8 mouse cellular contexts compared by ENCODE assay signal in the genomic region with DNA sequence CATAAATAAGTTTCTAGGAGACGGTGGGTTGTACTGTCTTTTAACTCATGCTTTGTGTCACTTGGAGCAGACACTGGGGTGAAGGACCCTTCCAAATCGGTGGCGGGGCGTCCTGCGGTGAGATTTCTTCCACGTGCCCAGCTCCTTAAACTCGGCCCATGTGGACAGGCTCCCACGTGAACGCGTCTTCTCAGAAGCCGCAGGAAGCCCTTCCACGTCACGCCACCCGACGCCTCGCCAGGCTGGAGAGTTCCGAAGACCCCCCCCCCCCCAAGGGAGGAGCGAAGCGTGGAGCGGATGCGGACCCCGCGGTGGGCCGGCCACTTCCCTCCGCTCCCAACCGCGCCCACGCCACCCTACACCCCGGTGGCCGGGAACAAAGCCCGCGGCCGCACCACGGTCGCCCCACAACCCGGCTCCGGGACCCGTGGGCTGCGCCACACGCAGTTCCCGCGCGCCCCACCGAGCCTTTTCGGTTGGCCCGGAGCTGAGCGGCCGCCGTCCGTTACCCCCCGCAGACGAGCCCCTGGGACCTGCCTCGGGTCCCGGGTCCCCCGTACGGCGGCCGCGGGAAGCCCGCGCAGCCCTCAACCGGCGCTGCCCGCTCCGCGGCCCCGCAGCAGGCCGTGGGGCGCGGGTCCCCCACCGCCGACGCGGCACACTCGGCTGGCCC. TPM values are rescaled to one million over a fixed set of nuclear protein-coding genes. Genes with fewer than 3 reads are reported as not detected.
DNase-seq lines count a peak whose midpoint lies in the region; ATAC-seq and TF ChIP-seq lines count a peak whose summit lies in the region.

No protein-coding gene starts in this region.

- peak overlapping the region; percentile 54 to 62 for H3K4me3 ChIP-seq in MEL (ENCODE audit: control insufficient read depth in 1 of 2, insufficient read depth in 1 of 2, low read depth in 2 of 2, low read length in 2 of 2)
- peak overlapping the region; percentile 86 for H3K4me3 ChIP-seq in hindbrain, embryonic 15.5 days

- peak; percentile 79 for DNase-seq in MEL (ENCODE audit: low read depth, low spot score)
- peak; percentile 77 for DNase-seq in cerebellum, adult 9-11 months
- DNase-seq in frontal cortex, postnatal 36 days (ENCODE audit: low spot score in 2 of 2) = peak; percentile 57 to 70
- DNase-seq in left cerebral cortex, adult 18-20 months (ENCODE audit: low spot score in 2 of 2) = peak; percentile 62 to 74
- DNase-seq in lung, postnatal 36 days = peak; percentile 78
- DNase-seq in retina, embryonic 14.5 days (ENCODE audit: low spot score) = peak; percentile 76
- peak; percentile 62 to 75 for DNase-seq in thymus, postnatal 36 days

- peaks cover 15% of the 10 kb centered on the region for H3K79me2 ChIP-seq in MEL (ENCODE audit: control insufficient read depth, insufficient read depth, low read length, poor library complexity)

- 0 out of 4 replicates have a peak, but pooled peaks cover 0 to 3% of the 10 kb centered on the region in 2 experiments for H3K4me1 ChIP-seq in MEL (ENCODE audit: control insufficient read depth in 1 of 2, insufficient read depth in 2 of 2, low read length in 2 of 2)
- H3K4me1 ChIP-seq in hindbrain, embryonic 15.5 days (replicated peaks) = peaks cover 38% of the 10 kb centered on the region

- TF ChIP-seq CTCF in MEL (IDR thresholded peaks at IDR 0.05 in 2 of 3, conservative IDR thresholded peaks at IDR 0.05 in 1 of 3; ENCODE audit: control insufficient read depth in 1 of 3, insufficient read depth in 1 of 3, low read depth in 2 of 3, low read length in 3 of 3, poor library complexity in 1 of 3, severe bottlenecking in 1 of 3) = no peak

- H3K4me2 ChIP-seq in hindbrain, embryonic 15.5 days = peak overlapping the region; percentile 66

- ATAC-seq in hindbrain, embryonic 15.5 days (ENCODE audit: low FRiP score, low read depth) = peak; percentile 10

- H3K9ac ChIP-seq in MEL (ENCODE audit: control insufficient read depth, low read depth, low read length, poor library complexity, severe bottlenecking) = peak overlapping the region; percentile 97
- peak overlapping the region; percentile 98 for H3K9ac ChIP-seq in hindbrain, embryonic 15.5 days

- no peak for TF ChIP-seq POLR2A in MEL (IDR thresholded peaks at IDR 0.05; ENCODE audit: control insufficient read depth in 1 of 2, insufficient read depth in 1 of 2, low read depth in 1 of 2, low read length in 2 of 2, poor library complexity in 1 of 2)

- TF ChIP-seq EP300 in MEL (IDR thresholded peaks at IDR 0.05; ENCODE audit: low read depth in 1 of 2, low read length in 2 of 2) = no peak

- under 1% methylated on average over 71 of the region's 75 CpGs for WGBS in hindbrain, embryonic 15.5 days

- H3K27ac ChIP-seq in MEL (ENCODE audit: control insufficient read depth, low read depth, low read length) = peak overlapping the region; percentile 48
- H3K27ac ChIP-seq in hindbrain, embryonic 15.5 days (replicated peaks) = peak overlapping the region; percentile 99

- peaks cover 0 to 21% of the 10 kb centered on the region in 2 experiments; a peak in 2 of 4 replicates for H3K36me3 ChIP-seq in MEL (ENCODE audit: control insufficient read depth in 1 of 2, insufficient read depth in 2 of 2, low read length in 2 of 2)
- no peaks in the 10 kb centered on the region for H3K36me3 ChIP-seq in hindbrain, embryonic 15.5 days

- H3K27me3 ChIP-seq in MEL (ENCODE audit: control insufficient read depth in 1 of 2, insufficient read depth in 2 of 2, low read length in 2 of 2) = no peaks in the 10 kb centered on the region
- no peaks in the 10 kb centered on the region for H3K27me3 ChIP-seq in hindbrain, embryonic 15.5 days

- no peaks in the 10 kb centered on the region for H3K9me3 ChIP-seq in MEL (replicated peaks; ENCODE audit: insufficient read depth, low read length)
- H3K9me3 ChIP-seq in hindbrain, embryonic 15.5 days = no peaks in the 10 kb centered on the region

- no peak for TF ChIP-seq RAD21 in MEL (IDR thresholded peaks at IDR 0.05; ENCODE audit: low read depth, low read length)

TF ChIP-seq in MEL, 35 proteins besides CTCF, POLR2A, EP300 and RAD21:
- no peak for TF ChIP-seq MAZ (IDR thresholded peaks at IDR 0.05; ENCODE audit: low read depth, low read length)
- no peak for TF ChIP-seq TBP (IDR thresholded peaks at IDR 0.05; ENCODE audit: low read depth, low read length)
- TF ChIP-seq JUND (IDR thresholded peaks at IDR 0.05; ENCODE audit: low read depth, low read length) = no peak
- no peak for TF ChIP-seq BHLHE40 (IDR thresholded peaks at IDR 0.05; ENCODE audit: borderline replicate concordance, low read depth, low read length)
- TF ChIP-seq CHD1 (IDR thresholded peaks at IDR 0.05; ENCODE audit: low read depth, low read length) = no peak
- no peak for TF ChIP-seq ZNF384 (IDR thresholded peaks at IDR 0.05; ENCODE audit: low read depth, low read length)
- no peak for TF ChIP-seq KAT2A (conservative IDR thresholded peaks at IDR 0.05; ENCODE audit: low read depth, low read length)
- no peak for TF ChIP-seq NELFE (IDR thresholded peaks at IDR 0.05; ENCODE audit: low read depth, low read length)
- no peak for TF ChIP-seq USF1 (IDR thresholded peaks at IDR 0.05; ENCODE audit: low read depth, low read length)
- TF ChIP-seq MYB (IDR thresholded peaks at IDR 0.05; ENCODE audit: low read depth, low read length) = no peak
- TF ChIP-seq POLR2AphosphoS5 (IDR thresholded peaks at IDR 0.05; ENCODE audit: borderline replicate concordance, low read depth, low read length) = no peak
- TF ChIP-seq UBTF (IDR thresholded peaks at IDR 0.05; ENCODE audit: borderline replicate concordance, insufficient read depth, low read depth, low read length) = no peak
- TF ChIP-seq CHD2 (IDR thresholded peaks at IDR 0.05; ENCODE audit: low read length) = no peak
- TF ChIP-seq RCOR1 (IDR thresholded peaks at IDR 0.05; ENCODE audit: low read depth, low read length) = no peak
- no peak for TF ChIP-seq E2F4 (IDR thresholded peaks at IDR 0.05; ENCODE audit: borderline replicate concordance, low read depth, low read length)
- no peak for TF ChIP-seq MYC (IDR thresholded peaks at IDR 0.05; ENCODE audit: low read depth, low read length)
- TF ChIP-seq GABPA (IDR thresholded peaks at IDR 0.05; ENCODE audit: low read depth, low read length) = no peak
- TF ChIP-seq MAX (IDR thresholded peaks at IDR 0.05; ENCODE audit: low read length) = no peak
- no peak for TF ChIP-seq MEF2A (IDR thresholded peaks at IDR 0.05; ENCODE audit: extremely low read depth, insufficient replicate concordance, low read depth, low read length, poor library complexity, severe bottlenecking)
- TF ChIP-seq TAL1 (IDR thresholded peaks at IDR 0.05; ENCODE audit: low read length) = no peak
TF ChIP-seq in MEL: peak in this region for 0.

RNA-seq across cellular contexts. Expression of gene Slc39a10, which starts 39.9 kb away (rescaled TPM):
- 14.9 and 15.2 TPM in 2 replicates for total RNA-seq in MEL (2012; rRNA removed)
- polyA plus RNA-seq in MEL (2012; ENCODE audit: insufficient read depth in 1 of 2, insufficient read length in 2 of 2, low read depth in 1 of 2, low replicate concordance in 2 of 2, missing spikeins in 1 of 2) = 10 to 100 TPM in 1 of 2 experiments, not detected in 1; 17.7 TPM
- 58.6 and 65.9 TPM in 2 replicates for polyA plus RNA-seq in hindbrain, embryonic 15.5 days (2015; fragmentation: Nextera tagmentation; extraction: Ambion mirVana)
- 100 to 1,000 TPM; 219 to 233 TPM for total RNA-seq in left cerebral cortex, adult 18-20 months (2021)

Comparison
In these comparisons a context has a peak if more than half of its experiments do, and no peak if none do; other contexts are left out.
1. Peak in every context shown above with its lines: DNase-seq, ATAC-seq, H3K4me3 ChIP-seq and H3K27ac ChIP-seq.
2. RNA of gene Slc39a10, which starts 39.9 kb away (total RNA-seq): 219 to 233 TPM in left cerebral cortex, adult 18-20 months; 14.9 to 15.2 TPM in MEL; every median in the first group is over 10 times any median in the second.